Mouse (Mus musculus) embryo, embryonic 11.5 days (tissue): ENCODE results near the gene BC067074.

Experiments
- DNase-seq: peaks from one replicate; pipeline ENCODE4 v3.0.0-alpha.2; 2012; ENCODE audit warnings: low read depth, low spot score

BC067074 gene

GRCm38 (mm10) chr13:113321972-113322371, 29.0 kb downstream of the BC067074 start:
- peak; percentile 71 for DNase-seq

GRCm38 (mm10) chr13:113324241-113324640, 31.3 kb downstream of the BC067074 start:
- no peak for DNase-seq

- no peak for DNase-seq
Observed at GRCm38 (mm10) chr13:113325678-113326077, 32.7 kb downstream of the BC067074 start.

- DNase-seq = no peak
Observed at GRCm38 (mm10) chr13:113332256-113332655, 39.3 kb downstream of the BC067074 start.

- DNase-seq = no peak
Observed at GRCm38 (mm10) chr13:113333374-113333773, 40.4 kb downstream of the BC067074 start.

- DNase-seq = no peak
Observed at GRCm38 (mm10) chr13:113333931-113334330, 41.0 kb downstream of the BC067074 start.

GRCm38 (mm10) chr13:113334773-113335172, 41.8 kb downstream of the BC067074 start:
- DNase-seq = no peak

- peak; percentile 46 for DNase-seq
Observed at GRCm38 (mm10) chr13:113337223-113337858, 44.4 kb downstream of the BC067074 start.

- no peak for DNase-seq
Observed at GRCm38 (mm10) chr13:113340644-113341043, 47.7 kb downstream of the BC067074 start.

- DNase-seq = no peak
Observed at GRCm38 (mm10) chr13:113341161-113341560, 48.2 kb downstream of the BC067074 start.

- DNase-seq = no peak
Observed at GRCm38 (mm10) chr13:113342355-113342919, 49.5 kb downstream of the BC067074 start.

GRCm38 (mm10) chr13:113350743-113351430, 57.9 kb downstream of the BC067074 start:
- no peak for DNase-seq

GRCm38 (mm10) chr13:113353546-113353945, 60.6 kb downstream of the BC067074 start:
- no peak for DNase-seq

- no peak for DNase-seq
Observed at GRCm38 (mm10) chr13:113353955-113354354, 61.0 kb downstream of the BC067074 start.

GRCm38 (mm10) chr13:113355022-113355421, 62.1 kb downstream of the BC067074 start:
- no peak for DNase-seq

- DNase-seq = no peak
Observed at GRCm38 (mm10) chr13:113357438-113358144, 64.6 kb downstream of the BC067074 start.

- no peak for DNase-seq
Observed at GRCm38 (mm10) chr13:113359676-113360075, 66.7 kb downstream of the BC067074 start.

GRCm38 (mm10) chr13:113365976-113366375, 73.0 kb downstream of the BC067074 start:
- DNase-seq = no peak

GRCm38 (mm10) chr13:113368931-113369579, 76.1 kb downstream of the BC067074 start:
- DNase-seq = no peak

- no peak for DNase-seq
Observed at GRCm38 (mm10) chr13:113369622-113370021, 76.7 kb downstream of the BC067074 start.

GRCm38 (mm10) chr13:113373291-113374083, 80.5 kb downstream of the BC067074 start:
- no peak for DNase-seq
